Mouse (Mus musculus) ES-E14 (cell line): ENCODE measurements around the gene 2310022A10Rik.

Experiments used
- CHD2 ChIP-seq: IDR thresholded peaks from 2 replicates; pipeline ENCODE4 v1.6.1; 2014; ENCODE audit warnings: mild to moderate bottlenecking, low read depth, low read length, inconsistent platforms
- HCFC1 ChIP-seq: IDR thresholded peaks from 2 replicates; pipeline ENCODE4 v1.6.1; 2012; ENCODE audit warnings: low read length, inconsistent platforms, borderline replicate concordance; ENCODE audit not compliant: insufficient read depth
- ZC3H11A ChIP-seq: IDR thresholded peaks from 2 replicates; pipeline ENCODE4 v1.6.1; 2012; ENCODE audit warnings: low read depth, mild to moderate bottlenecking, inconsistent platforms, low read length, borderline replicate concordance
- ZNF384 ChIP-seq: IDR thresholded peaks from 2 replicates; pipeline ENCODE4 v1.6.1; 2012; ENCODE audit warnings: low read depth, low read length, inconsistent platforms

- TF ChIP-seq ZNF384: no peak
- no peak for TF ChIP-seq CHD2
- TF ChIP-seq ZC3H11A: no peak
- TF ChIP-seq HCFC1: no peak
Measured at GRCm38 (mm10) chr7:27537998-27538397, 15.0 kb upstream of the 2310022A10Rik start.
